Mouse (Mus musculus) gastrocnemius, adult 2 months (tissue): ENCODE results near the gene Myo5c. TPM values are rescaled to one million over a fixed set of nuclear protein-coding genes. Genes with fewer than 3 reads are reported as not detected.

Experiments used
- DNase-seq: peaks from one replicate; pipeline ENCODE4 v3.0.0; 2022
- H3K27ac ChIP-seq: fragments of 200-600 bp; 2 replicates; pipeline ENCODE4 v1.8.1; 2022; ENCODE audit warnings: mild to moderate bottlenecking
- H3K4me3 ChIP-seq: fragments of 200-600 bp; 2 replicates; pipeline ENCODE4 v1.8.1; 2022; ENCODE audit warnings: mild to moderate bottlenecking, moderate library complexity
- CTCF ChIP-seq: fragments of 200-600 bp; IDR thresholded peaks from 2 replicates; pipeline ENCODE4 v1.8.1; 2022; ENCODE audit warnings: antibody characterized with exemption, mild to moderate bottlenecking, moderate library complexity
- intact Hi-C: fragments of 180-260 bp; cut with DNase I; formaldehyde crosslinking; loops from one replicate; pipeline ENCODE4 v1.15.1; 2025
- total RNA-seq, 2 experiments: library from RNA; stranded (reverse); gene quantifications; 2 replicates each; pipeline ENCODE4 v1.2.3; 2021

Myo5c gene
- total RNA-seq, 2 experiments from 2014 or later, result 10.8 to 13.6 TPM

DNA sequence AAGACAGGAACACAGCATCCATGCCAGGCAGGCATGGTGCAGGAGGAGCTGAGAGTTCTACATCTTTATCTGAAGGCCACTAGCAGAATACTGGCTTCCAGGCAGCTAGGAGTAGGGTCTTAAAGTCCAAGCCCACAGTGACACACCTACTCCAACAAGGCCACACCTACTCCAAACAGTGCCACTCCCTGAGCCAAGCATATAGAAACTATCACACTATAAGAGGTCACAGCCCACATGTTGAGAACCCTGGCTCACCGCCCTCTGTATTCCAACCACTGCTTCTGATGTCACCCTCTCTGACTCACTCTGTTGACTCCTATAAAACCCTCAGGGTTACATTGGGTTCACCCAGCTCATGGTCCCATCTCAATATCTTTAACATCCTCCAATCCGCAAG is 86.4 kb downstream of the Myo5c start:
- no peak for DNase-seq
- no peak for TF ChIP-seq CTCF
- intact Hi-C loops, result no loop called here
- H3K27ac ChIP-seq, result no peak overlapping the region
- H3K4me3 ChIP-seq, result no peak overlapping the region

GRCm38 (mm10) chr9:75319365-75319764 is 87.5 kb downstream of the Myo5c start:
- TF ChIP-seq CTCF, result peak; percentile 5; the same call in 1 of the 2 replicates
- peak overlapping the region; percentile 71 for H3K27ac ChIP-seq
- intact Hi-C loops, result no loop called here

GRCm38 (mm10) chr9:75322099-75322885 is 90.5 kb downstream of the Myo5c start:
- H3K27ac ChIP-seq, result no peak overlapping the region
- H3K4me3 ChIP-seq, result no peak overlapping the region
- TF ChIP-seq CTCF, result no peak
- intact Hi-C loops, result no loop called here
- no peak for DNase-seq

More at GRCm38 (mm10) chr9:75319365-75319764, 87.5 kb downstream of the Myo5c start:
- DNase-seq, result no peak
- no peak overlapping the region for H3K4me3 ChIP-seq

DNA sequence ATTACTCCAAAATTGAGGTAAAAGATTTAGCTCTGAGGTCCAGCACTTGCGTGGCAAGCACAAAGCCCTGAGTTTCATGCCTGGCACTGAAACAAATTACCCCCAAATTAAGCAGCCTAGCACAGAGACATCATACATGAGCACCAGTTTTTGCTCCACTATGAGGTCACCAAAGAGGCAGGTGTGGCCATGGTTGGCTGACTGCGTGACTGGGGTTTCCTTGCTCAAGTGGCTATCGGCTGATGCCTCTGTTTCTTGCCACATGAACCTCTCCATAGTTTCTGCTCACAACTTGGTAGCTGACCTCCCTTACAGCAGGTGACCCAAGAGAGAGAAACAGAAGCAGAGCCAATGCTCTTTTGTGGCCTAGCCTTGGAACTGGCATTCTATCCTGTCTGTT is 96.2 kb downstream of the Myo5c start:
- intact Hi-C loops, result no loop called here
- no peak overlapping the region for H3K27ac ChIP-seq
- TF ChIP-seq CTCF, result no peak
- H3K4me3 ChIP-seq, result no peak overlapping the region
- DNase-seq, result no peak

DNA sequence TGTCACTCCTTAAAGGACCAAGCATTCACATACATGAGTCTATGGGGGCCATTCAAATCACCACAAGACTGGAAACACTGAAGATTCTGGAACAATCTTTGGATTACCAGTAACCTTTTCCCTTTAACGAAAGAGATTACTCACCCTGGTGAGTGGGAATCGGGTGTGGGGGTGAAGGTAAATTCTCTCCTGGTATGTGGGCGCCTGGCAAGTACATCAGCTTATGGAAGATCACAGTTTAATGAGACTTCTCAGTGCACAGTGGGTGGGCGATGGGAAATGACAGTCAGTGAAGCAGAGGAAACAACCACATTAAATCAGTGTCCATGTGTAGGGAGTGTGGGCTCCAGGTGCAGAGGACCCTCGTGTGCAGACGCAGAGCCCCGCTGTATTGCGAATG is 99.0 kb downstream of the Myo5c start:
- no peak for DNase-seq
- Histone ChIP-seq H3K27ac (no peak overlapping the region), H3K4me3 (no peak overlapping the region)
- no peak for TF ChIP-seq CTCF
- intact Hi-C loops, result no loop called here

DNA sequence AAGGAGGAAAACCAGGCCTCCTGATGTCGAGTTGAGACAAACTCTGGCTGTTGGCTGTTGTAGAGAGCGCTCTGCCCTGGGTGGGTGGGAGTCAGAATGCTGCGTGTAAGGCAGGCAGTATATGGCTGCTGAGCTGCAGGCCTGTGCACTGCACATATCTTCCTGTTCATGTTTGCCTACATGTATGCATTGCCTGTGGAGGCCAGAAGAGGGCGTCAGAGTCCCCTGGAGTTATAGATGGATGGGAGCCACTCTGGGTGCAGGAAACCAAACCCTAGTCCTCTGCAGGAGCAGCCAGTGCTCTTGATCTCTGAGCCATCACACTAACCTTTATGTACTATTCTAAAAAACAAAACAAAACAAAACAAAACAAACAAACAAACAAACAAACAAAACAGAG is 102.6 kb downstream of the Myo5c start:
- H3K4me3 ChIP-seq, result no peak overlapping the region
- no peak for TF ChIP-seq CTCF
- no peak for DNase-seq
- intact Hi-C loops, result no loop called here
- no peak overlapping the region for H3K27ac ChIP-seq

DNA sequence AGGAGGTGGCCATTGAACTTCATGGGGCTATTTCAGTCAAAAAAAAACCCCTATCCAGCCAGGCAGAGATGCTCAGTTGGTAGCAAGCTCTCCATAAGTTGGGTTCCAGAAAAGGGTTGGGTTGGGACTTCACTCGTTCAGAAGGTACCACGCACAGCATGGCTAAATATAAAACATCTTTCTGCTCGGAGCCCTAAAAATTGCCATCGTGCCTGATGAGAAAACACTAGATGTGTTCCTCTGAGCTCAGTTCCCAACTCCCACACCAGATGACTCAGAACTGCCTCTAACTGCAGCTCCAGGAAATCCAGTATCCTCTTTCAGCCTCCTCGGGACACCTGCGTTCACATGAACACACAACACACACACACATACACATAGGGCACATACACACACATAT is 106.2 kb downstream of the Myo5c start:
- no peak for TF ChIP-seq CTCF
- intact Hi-C loops, result no loop called here
- no peak overlapping the region for H3K27ac ChIP-seq
- no peak overlapping the region for H3K4me3 ChIP-seq
- no peak for DNase-seq

DNA sequence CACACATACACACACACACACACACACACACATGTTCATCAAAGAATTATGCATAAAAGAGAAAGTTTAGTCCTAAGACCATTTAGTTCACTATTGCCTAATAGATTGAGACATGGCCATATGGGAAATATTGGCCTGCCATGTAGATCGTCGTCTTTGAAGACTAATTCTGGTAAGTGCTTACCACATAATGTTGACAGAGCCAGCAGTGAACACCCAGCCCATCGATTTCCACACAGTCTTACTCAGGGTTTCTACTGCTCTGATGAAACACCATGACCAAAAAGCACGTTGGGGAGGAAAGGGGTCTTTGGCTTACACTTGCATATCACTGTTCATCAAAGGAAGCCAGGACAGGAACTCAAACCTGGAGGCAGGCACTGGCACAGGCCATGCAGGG is 110.6 kb downstream of the Myo5c start:
- no peak overlapping the region for H3K4me3 ChIP-seq
- no peak for TF ChIP-seq CTCF
- no peak for DNase-seq
- intact Hi-C loops, result no loop called here
- no peak overlapping the region for H3K27ac ChIP-seq

- intact Hi-C loops, result no loop called here
- no peak within 1 kb of the TSS for H3K27ac ChIP-seq
- no peak within 1 kb of the TSS for H3K4me3 ChIP-seq
- TF ChIP-seq CTCF, result no peak
- DNase-seq, result no peak
Observed at GRCm38 (mm10) chr9:75347458-75347857, 115.6 kb downstream of the Myo5c start, which contains the start of gene Bcl2l10. TSS of gene Bcl2l10 (plus strand) at chr9:75347758.

GRCm38 (mm10) chr9:75348066-75348465 is 116.2 kb downstream of the Myo5c start:
- intact Hi-C loops, result no loop called here
- Histone ChIP-seq H3K4me3 (no peak overlapping the region), H3K27ac (no peak overlapping the region)
- DNase-seq, result no peak
- TF ChIP-seq CTCF, result no peak

GRCm38 (mm10) chr9:75348641-75349040 is 116.8 kb downstream of the Myo5c start:
- no peak overlapping the region for H3K27ac ChIP-seq
- no peak for DNase-seq
- TF ChIP-seq CTCF, result no peak
- intact Hi-C loops, result no loop called here
- no peak overlapping the region for H3K4me3 ChIP-seq

DNA sequence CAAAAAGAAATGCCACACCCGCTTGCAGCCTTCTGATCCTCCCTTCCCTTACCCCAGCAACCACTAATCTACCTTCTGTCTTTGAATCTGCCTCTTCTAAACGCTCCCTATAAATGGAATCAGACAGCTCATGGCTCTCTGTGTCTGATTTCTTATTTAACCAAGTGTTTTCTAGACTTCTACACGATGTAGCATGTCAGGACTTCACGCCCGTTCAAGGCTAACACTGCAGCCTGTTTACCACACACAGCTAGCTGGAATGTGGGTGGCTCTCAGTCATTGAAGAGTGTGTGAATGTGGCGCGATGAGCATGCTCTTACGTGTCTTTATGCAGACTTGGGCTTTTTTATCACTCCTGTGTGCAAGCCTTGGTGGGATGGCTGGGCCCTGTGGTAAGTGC is 121.3 kb downstream of the Myo5c start:
- no peak overlapping the region for H3K4me3 ChIP-seq
- no peak overlapping the region for H3K27ac ChIP-seq
- DNase-seq, result no peak
- no peak for TF ChIP-seq CTCF
- intact Hi-C loops, result no loop called here

Other genes starting within 250 kb of the Myo5c start
- 100 to 1,000 TPM; 125 to 160 TPM for gene Arpp19, start 194.4 kb upstream of the Myo5c start, total RNA-seq
- 10 to 100 TPM in 1 of 2 experiments, 1 to 10 TPM in 1; 7.2 to 12.1 TPM for gene Myo5a, start 161.0 kb upstream of the Myo5c start, total RNA-seq
- gene Gnb5, start 74.3 kb downstream of the Myo5c start, total RNA-seq, result 10 to 100 TPM in 1 of 2 experiments, 1 to 10 TPM in 1; 7.6 to 15.4 TPM
- not detected for gene Bcl2l10, start 115.7 kb downstream of the Myo5c start, total RNA-seq
- 10 to 100 TPM; 26.4 to 29.6 TPM for gene Mapk6, start 178.0 kb downstream of the Myo5c start, total RNA-seq
- gene Leo1, start 209.5 kb downstream of the Myo5c start, total RNA-seq, result 10 to 100 TPM; 23.3 to 28.5 TPM